Mouse (Mus musculus) left cerebral cortex, adult 18-20 months (tissue): ENCODE data around the gene Vps37b. TPM values are rescaled to one million over a fixed set of nuclear protein-coding genes. Genes with fewer than 3 reads are reported as not detected.

Source experiments
- DNase-seq, 2 experiments: peaks; one replicate each; pipeline ENCODE4 v3.0.0; 2021 to 2022; ENCODE audit warnings: low spot score in 2 of 2, mixed read lengths in 1 of 2
- total RNA-seq, 2 experiments: library from RNA; stranded (reverse); gene quantifications; 2 replicates each; pipeline ENCODE4 v1.2.3; 2021

Vps37b gene
- total RNA-seq, 2 experiments from 2014 or later = 43.2 to 50.5 TPM

GRCm38 (mm10) chr5:124004356-124005150 lies 27.5 kb downstream of the Vps37b start:
- DNase-seq = no peak

- DNase-seq = no peak
These were observed 28.7 kb downstream of the Vps37b start for GRCm38 (mm10) chr5:124003375-124003774.

- DNase-seq = no peak
These were observed 29.2 kb downstream of the Vps37b start for GRCm38 (mm10) chr5:124002876-124003275.

GRCm38 (mm10) chr5:124001274-124001673 lies 30.8 kb downstream of the Vps37b start:
- no peak for DNase-seq

GRCm38 (mm10) chr5:124000824-124001223 lies 31.2 kb downstream of the Vps37b start:
- DNase-seq = peak; percentile 92 to 96

GRCm38 (mm10) chr5:123998370-123998769 lies 33.7 kb downstream of the Vps37b start:
- DNase-seq = no peak

GRCm38 (mm10) chr5:123997811-123998210 lies 34.3 kb downstream of the Vps37b start:
- DNase-seq = peak; percentile 68 to 80

- no peak for DNase-seq
These were observed 34.8 kb downstream of the Vps37b start for GRCm38 (mm10) chr5:123997211-123997751.

- DNase-seq = no peak
These were observed 35.4 kb downstream of the Vps37b start for GRCm38 (mm10) chr5:123996695-123997094.

GRCm38 (mm10) chr5:123996194-123996593 lies 35.9 kb downstream of the Vps37b start:
- no peak for DNase-seq

- no peak for DNase-seq
These were observed 36.7 kb downstream of the Vps37b start for GRCm38 (mm10) chr5:123995388-123995787.

GRCm38 (mm10) chr5:123994468-123994867 lies 37.6 kb downstream of the Vps37b start:
- no peak for DNase-seq

- DNase-seq = peak; percentile 62 to 67
These were observed 38.6 kb downstream of the Vps37b start for GRCm38 (mm10) chr5:123993263-123994036.

- peak; percentile 82 to 90 for DNase-seq
These were observed 39.3 kb downstream of the Vps37b start for GRCm38 (mm10) chr5:123992794-123993193.

- DNase-seq = peak; percentile 54 to 56
These were observed 39.9 kb downstream of the Vps37b start for GRCm38 (mm10) chr5:123992193-123992637.

GRCm38 (mm10) chr5:123991321-123991720 lies 40.7 kb downstream of the Vps37b start:
- no peak for DNase-seq

- no peak for DNase-seq
These were observed 41.9 kb downstream of the Vps37b start for GRCm38 (mm10) chr5:123989941-123990885.

GRCm38 (mm10) chr5:123987511-123987910 lies 44.6 kb downstream of the Vps37b start:
- DNase-seq = no peak

- no peak for DNase-seq
These were observed 45.1 kb downstream of the Vps37b start for GRCm38 (mm10) chr5:123986925-123987324.

- no peak for DNase-seq
These were observed 46.6 kb downstream of the Vps37b start for GRCm38 (mm10) chr5:123985434-123985833.

- no peak for DNase-seq
These were observed 49.2 kb downstream of the Vps37b start for GRCm38 (mm10) chr5:123982838-123983237.
